Mouse (Mus musculus): ENCODE results near the gene Iqca. TPM values are rescaled to one million over a fixed set of nuclear protein-coding genes. Genes with fewer than 3 reads are reported as not detected.

Iqca gene
- polyA plus RNA-seq, 1 experiment = 0.02 TPM

DNA sequence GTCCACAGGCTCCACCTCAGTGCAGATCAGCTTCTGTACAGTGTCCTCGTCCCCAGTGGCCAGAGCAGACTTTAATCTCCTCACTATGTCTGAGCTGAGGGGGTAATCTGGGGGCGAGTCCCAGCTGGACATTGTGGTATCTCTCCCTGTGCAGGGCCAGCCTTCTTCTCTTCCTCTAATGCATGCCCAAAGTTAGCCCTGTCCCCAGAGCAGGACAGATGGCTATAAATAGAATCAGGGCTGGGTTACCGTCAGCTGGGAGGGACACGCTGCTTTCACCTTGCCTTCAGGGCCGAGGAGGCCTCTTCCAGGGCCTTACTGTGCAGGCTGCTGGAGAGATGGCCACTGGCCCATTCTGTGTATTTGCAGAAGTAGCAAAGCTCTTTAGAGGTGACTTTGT is 138.8 kb downstream of the Iqca start, which contains the start of gene Asb18:
TSS of gene Asb18 (minus strand) at position 221 of the 400 bp plus-strand sequence.
- Histone ChIP-seq H3K27me3 (ENCODE audit: control insufficient read depth, insufficient read depth, insufficient read length) (no peaks in the 10 kb centered on the region), H3K4me2 (ENCODE audit: low read depth) (no peak within 1 kb of the TSS), H3ac (ENCODE audit: control insufficient read depth, insufficient read length) (no peak within 1 kb of the TSS), H3K4me3 (no peak within 1 kb of the TSS), H3K79me2 (ENCODE audit: control insufficient read depth, insufficient read depth) (no peaks in the 10 kb centered on the region), H3K36me3 (ENCODE audit: control insufficient read depth, insufficient read depth) (no peaks in the 10 kb centered on the region)
- TF ChIP-seq TCF12 (IDR thresholded peaks at IDR 0.05; ENCODE audit: insufficient read depth, poor library complexity, severe bottlenecking) = no peak
- TF ChIP-seq POLR2A (IDR thresholded peaks at IDR 0.05; ENCODE audit: insufficient read length, low read depth) = no peak
- TF ChIP-seq TCF3 (IDR thresholded peaks at IDR 0.05; ENCODE audit: insufficient read length, low read depth) = no peak
- TF ChIP-seq MAX (IDR thresholded peaks at IDR 0.05; ENCODE audit: low read depth) = no peak
- TF ChIP-seq SRF (IDR thresholded peaks at IDR 0.05; ENCODE audit: control insufficient read depth, insufficient read length, low read depth) = no peak
- TF ChIP-seq MYOG (IDR thresholded peaks at IDR 0.05; ENCODE audit: control insufficient read depth in 1 of 3, insufficient read depth in 1 of 3, insufficient read length in 2 of 3, low read depth in 2 of 3) = no peak
- TF ChIP-seq POLR2AphosphoS2 (IDR thresholded peaks at IDR 0.05; ENCODE audit: insufficient read length, low read depth) = no peak
- no peak for TF ChIP-seq MYOD1 (IDR thresholded peaks at IDR 0.05; ENCODE audit: control insufficient read depth in 1 of 3, insufficient read length in 2 of 3, low read depth in 2 of 3)
- TF ChIP-seq CEBPB (IDR thresholded peaks at IDR 0.05; ENCODE audit: insufficient read depth, poor library complexity, severe bottlenecking) = no peak
- TF ChIP-seq REST (IDR thresholded peaks at IDR 0.05; ENCODE audit: insufficient read depth, insufficient read length) = no peak
- TF ChIP-seq USF1 (IDR thresholded peaks at IDR 0.05; ENCODE audit: low read depth) = no peak
- no peak for TF ChIP-seq E2F4 (IDR thresholded peaks at IDR 0.05; ENCODE audit: insufficient read depth)

GRCm38 (mm10) chr1:90013273-90013672 is 139.9 kb downstream of the Iqca start:
- Histone ChIP-seq H3K27me3 (ENCODE audit: control insufficient read depth, insufficient read depth, insufficient read length) (no peaks in the 10 kb centered on the region), H3K4me3 (no peak overlapping the region), H3K4me2 (ENCODE audit: low read depth) (no peak overlapping the region), H3K36me3 (ENCODE audit: control insufficient read depth, insufficient read depth) (no peaks in the 10 kb centered on the region), H3K79me2 (ENCODE audit: control insufficient read depth, insufficient read depth) (no peaks in the 10 kb centered on the region), H3ac (ENCODE audit: control insufficient read depth, insufficient read length) (no peak overlapping the region)
- no peak for TF ChIP-seq REST (IDR thresholded peaks at IDR 0.05; ENCODE audit: insufficient read depth, insufficient read length)
- no peak for TF ChIP-seq E2F4 (IDR thresholded peaks at IDR 0.05; ENCODE audit: insufficient read depth)
- TF ChIP-seq TCF12 (IDR thresholded peaks at IDR 0.05; ENCODE audit: insufficient read depth, poor library complexity, severe bottlenecking) = no peak
- no peak for TF ChIP-seq POLR2AphosphoS2 (IDR thresholded peaks at IDR 0.05; ENCODE audit: insufficient read length, low read depth)
- no peak for TF ChIP-seq MYOG (IDR thresholded peaks at IDR 0.05; ENCODE audit: control insufficient read depth in 1 of 3, insufficient read depth in 1 of 3, insufficient read length in 2 of 3, low read depth in 2 of 3)
- no peak for TF ChIP-seq TCF3 (IDR thresholded peaks at IDR 0.05; ENCODE audit: insufficient read length, low read depth)
- TF ChIP-seq MAX (IDR thresholded peaks at IDR 0.05; ENCODE audit: low read depth) = no peak
- no peak for TF ChIP-seq SRF (IDR thresholded peaks at IDR 0.05; ENCODE audit: control insufficient read depth, insufficient read length, low read depth)
- TF ChIP-seq USF1 (IDR thresholded peaks at IDR 0.05; ENCODE audit: low read depth) = no peak
- TF ChIP-seq CEBPB (IDR thresholded peaks at IDR 0.05; ENCODE audit: insufficient read depth, poor library complexity, severe bottlenecking) = no peak
- TF ChIP-seq MYOD1 (IDR thresholded peaks at IDR 0.05; ENCODE audit: control insufficient read depth in 1 of 3, insufficient read length in 2 of 3, low read depth in 2 of 3) = no peak
- no peak for TF ChIP-seq POLR2A (IDR thresholded peaks at IDR 0.05; ENCODE audit: insufficient read length, low read depth)

DNA sequence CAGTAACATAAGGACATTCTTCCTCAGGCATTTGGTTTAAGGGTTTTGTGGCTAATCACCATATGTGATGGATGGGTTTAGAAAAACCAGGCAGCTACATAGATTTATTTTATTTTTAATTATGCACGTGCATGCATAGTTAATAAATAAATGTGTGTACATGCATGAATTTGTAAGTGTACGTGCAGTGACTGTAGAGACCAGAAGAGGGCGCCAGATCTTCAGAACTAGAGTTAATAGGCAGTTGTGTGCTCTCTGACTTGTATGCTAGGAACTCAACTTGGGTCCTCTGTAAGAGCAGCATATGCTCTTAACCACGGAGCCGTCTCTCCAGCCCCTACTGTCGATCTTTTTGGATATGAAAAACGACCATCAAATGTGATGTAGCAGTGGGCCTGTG is 140.4 kb downstream of the Iqca start:
- H3K27me3 ChIP-seq (ENCODE audit: control insufficient read depth, insufficient read depth, insufficient read length) = no peaks in the 10 kb centered on the region
- no peak overlapping the region for H3K4me3 ChIP-seq
- TF ChIP-seq E2F4 (IDR thresholded peaks at IDR 0.05; ENCODE audit: insufficient read depth) = no peak
- TF ChIP-seq SRF (IDR thresholded peaks at IDR 0.05; ENCODE audit: control insufficient read depth, insufficient read length, low read depth) = no peak
- no peak for TF ChIP-seq MYOG (IDR thresholded peaks at IDR 0.05; ENCODE audit: control insufficient read depth in 1 of 3, insufficient read depth in 1 of 3, insufficient read length in 2 of 3, low read depth in 2 of 3)
- TF ChIP-seq MYOD1 (IDR thresholded peaks at IDR 0.05; ENCODE audit: control insufficient read depth in 1 of 3, insufficient read length in 2 of 3, low read depth in 2 of 3) = no peak

GRCm38 (mm10) chr1:90012168-90012567 is 141.0 kb downstream of the Iqca start:
- Histone ChIP-seq H3K4me3 (no peak overlapping the region), H3K79me2 (ENCODE audit: control insufficient read depth, insufficient read depth) (no peaks in the 10 kb centered on the region), H3K4me2 (ENCODE audit: low read depth) (no peak overlapping the region), H3K36me3 (ENCODE audit: control insufficient read depth, insufficient read depth) (no peaks in the 10 kb centered on the region), H3ac (ENCODE audit: control insufficient read depth, insufficient read length) (no peak overlapping the region), H3K27me3 (ENCODE audit: control insufficient read depth, insufficient read depth, insufficient read length) (no peaks in the 10 kb centered on the region)
- no peak for TF ChIP-seq POLR2AphosphoS2 (IDR thresholded peaks at IDR 0.05; ENCODE audit: insufficient read length, low read depth)
- TF ChIP-seq MYOD1 (IDR thresholded peaks at IDR 0.05; ENCODE audit: control insufficient read depth in 1 of 3, insufficient read length in 2 of 3, low read depth in 2 of 3) = no peak
- TF ChIP-seq REST (IDR thresholded peaks at IDR 0.05; ENCODE audit: insufficient read depth, insufficient read length) = no peak
- no peak for TF ChIP-seq MYOG (IDR thresholded peaks at IDR 0.05; ENCODE audit: control insufficient read depth in 1 of 3, insufficient read depth in 1 of 3, insufficient read length in 2 of 3, low read depth in 2 of 3)
- no peak for TF ChIP-seq MAX (IDR thresholded peaks at IDR 0.05; ENCODE audit: low read depth)
- TF ChIP-seq USF1 (IDR thresholded peaks at IDR 0.05; ENCODE audit: low read depth) = no peak
- no peak for TF ChIP-seq TCF3 (IDR thresholded peaks at IDR 0.05; ENCODE audit: insufficient read length, low read depth)
- no peak for TF ChIP-seq CEBPB (IDR thresholded peaks at IDR 0.05; ENCODE audit: insufficient read depth, poor library complexity, severe bottlenecking)
- no peak for TF ChIP-seq TCF12 (IDR thresholded peaks at IDR 0.05; ENCODE audit: insufficient read depth, poor library complexity, severe bottlenecking)

More for the DNA sequence above, 140.4 kb downstream of the Iqca start:
- no peaks in the 10 kb centered on the region for H3K36me3 ChIP-seq (ENCODE audit: control insufficient read depth, insufficient read depth)
- no peak overlapping the region for H3K4me2 ChIP-seq (ENCODE audit: low read depth)
- no peaks in the 10 kb centered on the region for H3K79me2 ChIP-seq (ENCODE audit: control insufficient read depth, insufficient read depth)
- no peak overlapping the region for H3ac ChIP-seq (ENCODE audit: control insufficient read depth, insufficient read length)

DNA sequence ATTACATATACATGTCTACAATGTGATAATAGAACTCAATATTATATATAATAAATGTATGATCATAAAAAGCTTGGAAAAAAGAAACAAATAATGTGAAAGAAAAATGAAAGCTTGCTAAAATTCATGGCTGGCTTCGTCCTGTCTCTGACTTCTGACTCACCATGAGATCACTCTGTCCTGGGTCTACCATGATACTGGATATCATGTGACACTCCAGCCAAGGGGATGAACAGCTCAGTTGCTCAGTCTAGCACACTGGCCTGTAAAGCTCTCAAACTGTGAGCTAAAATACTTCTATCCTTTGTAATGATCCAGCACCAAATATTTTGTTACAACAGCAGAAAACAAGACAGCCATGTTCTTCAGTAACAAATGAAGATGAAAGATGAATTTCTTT is 143.1 kb downstream of the Iqca start:
- Histone ChIP-seq H3K36me3 (ENCODE audit: control insufficient read depth, insufficient read depth) (no peaks in the 10 kb centered on the region), H3K4me3 (no peak overlapping the region), H3ac (ENCODE audit: control insufficient read depth, insufficient read length) (no peak overlapping the region), H3K4me2 (ENCODE audit: low read depth) (no peak overlapping the region), H3K79me2 (ENCODE audit: control insufficient read depth, insufficient read depth) (no peaks in the 10 kb centered on the region), H3K27me3 (ENCODE audit: control insufficient read depth, insufficient read depth, insufficient read length) (no peaks in the 10 kb centered on the region)
- TF ChIP-seq TCF3 (IDR thresholded peaks at IDR 0.05; ENCODE audit: insufficient read length, low read depth) (no peak), E2F4 (IDR thresholded peaks at IDR 0.05; ENCODE audit: insufficient read depth) (no peak), CEBPB (IDR thresholded peaks at IDR 0.05; ENCODE audit: insufficient read depth, poor library complexity, severe bottlenecking) (no peak), TCF12 (IDR thresholded peaks at IDR 0.05; ENCODE audit: insufficient read depth, poor library complexity, severe bottlenecking) (no peak), MAX (IDR thresholded peaks at IDR 0.05; ENCODE audit: low read depth) (no peak), USF1 (IDR thresholded peaks at IDR 0.05; ENCODE audit: low read depth) (no peak)

All from myocyte (in vitro differentiated cells).